ENCODE assay signal across 26 mouse cellular contexts in the genomic region with DNA sequence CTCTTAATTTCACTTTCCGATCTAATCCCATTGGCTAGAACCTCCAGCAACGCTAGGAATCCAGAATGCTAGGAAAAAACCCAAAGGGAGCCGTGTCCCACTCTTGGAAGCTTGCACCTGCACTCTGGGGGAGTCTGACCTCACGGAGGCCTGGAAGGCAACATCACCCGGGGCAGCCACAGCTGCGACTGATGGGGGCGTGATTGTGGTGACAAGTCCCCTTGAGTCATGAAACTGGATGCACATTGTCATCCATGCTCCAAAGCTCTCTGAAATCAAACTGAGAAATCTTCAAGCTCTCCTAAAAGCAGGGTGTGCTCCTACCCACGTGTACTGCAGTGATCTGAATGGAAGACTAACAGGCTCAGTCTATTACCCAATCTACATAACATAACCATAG. TPM values are rescaled to one million over a fixed set of nuclear protein-coding genes. Genes with fewer than 3 reads are reported as not detected.
A peak's percentile ranks its signal among the peaks of the same experiment; 100 is the strongest.
DNase-seq lines count a peak whose midpoint lies in the region; ATAC-seq lines count a peak whose summit lies in the region.
"Had no signal": no experiment of that assay in that cellular context is flagged by ENCODE, and none has a peak within 500 bp of the region (broad histone marks: within the 10 kb centered on the region; RNA-seq: fewer than 3 reads in every experiment).

No protein-coding gene starts in this region.

- peak; percentile 17 for DNase-seq in limb, embryonic 11.5 days (ENCODE audit: low spot score)
- no peak for DNase-seq in limb, embryonic 10.5 days (ENCODE audit: low spot score)
- peak; percentile 0 for DNase-seq in right cerebral cortex, postnatal 4 days
- no peak for DNase-seq in right cerebral cortex, postnatal 14 days
- peak; percentile 67 for DNase-seq in brain, adult 2 months (ENCODE audit: low read depth, low spot score)
- peak; percentile 18 for DNase-seq in telencephalon, adult 2 months (ENCODE audit: low read depth, low spot score)
- DNase-seq: adrenal gland, adult 2 months; adrenal gland, postnatal 14 days; cerebellum, adult 11-12 months; cerebellum, adult 8-10 months; cerebellum, postnatal 10 days; cerebellum, postnatal 36 days; embryo, embryonic 11 days; gastrocnemius, postnatal 25 days; heart, postnatal 10 days; heart, postnatal 36 days had no signal

- H3K4me2 ChIP-seq in limb, embryonic 11.5 days (ENCODE audit: low read depth, severe bottlenecking): no peak overlapping the region
- H3K4me2 ChIP-seq: embryonic facial prominence, embryonic 13.5 days; forebrain, embryonic 12.5 days; forebrain, embryonic 15.5 days; heart, embryonic 12.5 days; heart, embryonic 15.5 days; hindbrain, embryonic 14.5 days had no signal

- H3K9ac ChIP-seq in limb, embryonic 11.5 days (ENCODE audit: low read length): no peak overlapping the region
- H3K9ac ChIP-seq: embryonic facial prominence, embryonic 13.5 days; forebrain, embryonic 12.5 days; forebrain, embryonic 15.5 days; heart, embryonic 12.5 days; heart, embryonic 15.5 days; hindbrain, embryonic 14.5 days had no signal

- WGBS in limb, embryonic 11.5 days: 68% methylated on average over 8 of the region's 8 CpGs
- 73% methylated on average over 8 of the region's 8 CpGs for WGBS in limb, embryonic 10.5 days

- ATAC-seq in limb, embryonic 11.5 days (ENCODE audit: insufficient number of reproducible peaks, low FRiP score, low TSS enrichment, low read depth): no peak
- ATAC-seq: CD4-positive, CD25-positive, alpha-beta regulatory T cell, adult 4 months; forebrain, embryonic 15.5 days; hindbrain, postnatal 0 days had no signal

- no peaks in the 10 kb centered on the region for H3K36me3 ChIP-seq in limb, embryonic 11.5 days (ENCODE audit: control insufficient read depth, insufficient read depth, low read length)
- no peaks in the 10 kb centered on the region for H3K36me3 ChIP-seq in limb, embryonic 10.5 days
- H3K36me3 ChIP-seq: embryonic facial prominence, embryonic 10.5 days; embryonic facial prominence, embryonic 13.5 days; forebrain, embryonic 12.5 days; forebrain, embryonic 15.5 days; heart, embryonic 12.5 days; heart, embryonic 15.5 days had no signal

- no peaks in the 10 kb centered on the region for H3K9me3 ChIP-seq in limb, embryonic 11.5 days (ENCODE audit: control insufficient read depth, low read length)
- no peaks in the 10 kb centered on the region for H3K9me3 ChIP-seq in limb, embryonic 10.5 days (replicated peaks)
- H3K9me3 ChIP-seq: embryonic facial prominence, embryonic 13.5 days; forebrain, embryonic 12.5 days; forebrain, embryonic 15.5 days; heart, embryonic 12.5 days; heart, embryonic 15.5 days had no signal

- peaks cover 25% of the 10 kb centered on the region for H3K4me1 ChIP-seq in limb, embryonic 11.5 days (ENCODE audit: control insufficient read depth, insufficient read depth, low read length)
- H3K4me1 ChIP-seq in limb, embryonic 10.5 days: peaks cover 29% of the 10 kb centered on the region

- no peaks in the 10 kb centered on the region for H3K27me3 ChIP-seq in limb, embryonic 11.5 days (ENCODE audit: control insufficient read depth, insufficient read depth, low read length)
- H3K27me3 ChIP-seq in limb, embryonic 10.5 days (ENCODE audit: low read depth, poor library complexity, severe bottlenecking): no peaks in the 10 kb centered on the region
- H3K27me3 ChIP-seq: embryonic facial prominence, embryonic 13.5 days; forebrain, embryonic 15.5 days; heart, embryonic 12.5 days; heart, embryonic 15.5 days had no signal

- H3K4me3 ChIP-seq in limb, embryonic 11.5 days (ENCODE audit: low read depth, low read length): no peak overlapping the region
- H3K4me3 ChIP-seq in limb, embryonic 10.5 days: no peak overlapping the region
- H3K4me3 ChIP-seq: embryonic facial prominence, embryonic 10.5 days; embryonic facial prominence, embryonic 13.5 days; erythroblast, embryonic 14.5 days; forebrain, embryonic 12.5 days; forebrain, embryonic 15.5 days; heart, embryonic 12.5 days; heart, embryonic 15.5 days had no signal

- no peak overlapping the region for H3K27ac ChIP-seq in limb, embryonic 11.5 days (replicated peaks; ENCODE audit: low read depth, low read length)
- no peak overlapping the region for H3K27ac ChIP-seq in limb, embryonic 10.5 days
- H3K27ac ChIP-seq: embryonic facial prominence, embryonic 10.5 days; embryonic facial prominence, embryonic 13.5 days; forebrain, embryonic 12.5 days; forebrain, embryonic 15.5 days; heart, embryonic 15.5 days; hindbrain, embryonic 14.5 days; hindbrain, postnatal 0 days had no signal

RNA-seq across cellular contexts. Expression of gene Col6a1, which starts 10.8 kb away (rescaled TPM):
- 9.7 and 11.1 TPM in 2 replicates for polyA plus RNA-seq in limb, embryonic 11.5 days (2014; fragmentation: Nextera tagmentation; extraction: Ambion mirVana)
- 4.1 and 7.8 TPM in 2 replicates for polyA plus RNA-seq in limb, embryonic 10.5 days (2016; fragmentation: Nextera tagmentation; extraction: Ambion mirVana)
- polyA plus RNA-seq: CD4-positive, CD25-positive, alpha-beta regulatory T cell, adult 4 months; erythroblast, embryonic 14.5 days had no signal

Comparison
In these comparisons a context has a peak if more than half of its experiments do, and no peak if none do; other contexts are left out.
1. DNase-seq: peak in limb, embryonic 11.5 days (single experiment), right cerebral cortex, postnatal 4 days (single experiment), brain, adult 2 months (single experiment) and telencephalon, adult 2 months (single experiment); none in limb, embryonic 10.5 days (single experiment) and right cerebral cortex, postnatal 14 days (single experiment).